Mouse (Mus musculus): ENCODE results near the gene Hus1.

The Hus1 gene

GRCm38 (mm10) chr11:8973166-8973565, 37.8 kb downstream of the Hus1 start, which contains the start of gene Pkd1l1:
TSS of gene Pkd1l1 (minus strand) at chr11:8973266.
- no peak for DNase-seq

GRCm38 (mm10) chr11:8972093-8972492, 38.9 kb downstream of the Hus1 start:
- no peak for DNase-seq

DNA sequence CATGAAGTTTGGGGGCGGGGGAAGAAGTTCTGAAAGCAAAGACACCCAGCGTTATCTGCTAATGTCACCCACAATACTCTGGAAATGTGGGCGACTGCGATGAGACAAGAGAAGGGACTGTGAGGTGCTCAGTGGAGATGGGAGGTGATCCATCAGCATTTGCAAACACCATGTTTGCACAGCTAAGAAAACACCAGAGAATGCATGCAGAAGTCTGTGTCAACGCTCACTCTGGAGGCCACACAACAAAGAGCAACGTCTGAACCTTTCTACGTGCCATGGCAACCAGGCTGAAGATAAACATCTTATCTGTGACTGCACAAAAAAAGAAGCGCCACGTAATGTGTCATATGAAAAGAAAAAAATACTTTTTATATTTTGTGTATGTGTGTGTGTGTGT, 40.5 kb downstream of the Hus1 start:
- no peak for DNase-seq

- no peak for DNase-seq
These were observed 42.9 kb downstream of the Hus1 start for GRCm38 (mm10) chr11:8968094-8968493.

DNA sequence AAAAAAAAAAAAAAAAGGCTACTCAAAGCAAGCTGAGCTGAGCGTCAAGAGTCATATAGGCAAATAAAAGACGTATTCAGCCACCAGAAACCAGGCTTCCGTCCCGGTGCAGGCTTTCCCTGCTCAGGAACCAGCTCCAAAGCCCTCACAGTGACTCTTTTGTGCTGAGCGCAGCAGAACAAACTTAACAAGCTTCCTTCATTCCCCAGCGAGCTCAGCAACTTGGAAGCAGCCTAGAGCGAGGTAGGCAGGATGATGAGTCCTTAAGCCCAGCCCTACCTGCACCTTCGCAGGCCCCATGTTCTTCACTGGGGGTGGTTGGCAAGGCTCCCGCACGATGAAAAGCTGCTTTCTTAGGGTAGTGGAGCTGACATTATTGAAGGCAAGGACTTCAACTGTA, 52.4 kb downstream of the Hus1 start:
- peak; percentile 6 for DNase-seq

- peak; percentile 33 for DNase-seq
These were observed 52.9 kb downstream of the Hus1 start for GRCm38 (mm10) chr11:8958108-8958507.

- no peak for DNase-seq
These were observed 54.0 kb downstream of the Hus1 start for GRCm38 (mm10) chr11:8957023-8957422.

DNA sequence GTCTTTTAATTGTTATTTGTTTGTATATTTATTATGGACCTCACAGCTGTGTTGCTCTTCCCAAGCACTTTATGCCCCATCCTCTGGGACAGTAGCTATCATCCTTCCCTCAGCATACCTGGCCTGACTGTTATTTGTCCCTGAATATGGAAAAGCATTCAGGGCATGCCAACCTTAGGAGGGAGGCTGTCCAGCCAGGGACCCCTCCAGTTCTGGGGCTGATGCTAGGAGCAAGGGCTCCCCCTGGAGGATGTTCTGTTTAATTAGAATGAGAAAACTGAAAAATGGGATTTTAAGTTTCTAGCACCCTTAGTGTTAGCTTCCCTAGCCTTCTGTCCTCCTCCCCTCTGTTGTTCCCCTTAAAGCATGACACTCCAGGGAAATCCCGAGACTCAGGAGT, 55.3 kb downstream of the Hus1 start:
- peak; percentile 26 for DNase-seq

DNA sequence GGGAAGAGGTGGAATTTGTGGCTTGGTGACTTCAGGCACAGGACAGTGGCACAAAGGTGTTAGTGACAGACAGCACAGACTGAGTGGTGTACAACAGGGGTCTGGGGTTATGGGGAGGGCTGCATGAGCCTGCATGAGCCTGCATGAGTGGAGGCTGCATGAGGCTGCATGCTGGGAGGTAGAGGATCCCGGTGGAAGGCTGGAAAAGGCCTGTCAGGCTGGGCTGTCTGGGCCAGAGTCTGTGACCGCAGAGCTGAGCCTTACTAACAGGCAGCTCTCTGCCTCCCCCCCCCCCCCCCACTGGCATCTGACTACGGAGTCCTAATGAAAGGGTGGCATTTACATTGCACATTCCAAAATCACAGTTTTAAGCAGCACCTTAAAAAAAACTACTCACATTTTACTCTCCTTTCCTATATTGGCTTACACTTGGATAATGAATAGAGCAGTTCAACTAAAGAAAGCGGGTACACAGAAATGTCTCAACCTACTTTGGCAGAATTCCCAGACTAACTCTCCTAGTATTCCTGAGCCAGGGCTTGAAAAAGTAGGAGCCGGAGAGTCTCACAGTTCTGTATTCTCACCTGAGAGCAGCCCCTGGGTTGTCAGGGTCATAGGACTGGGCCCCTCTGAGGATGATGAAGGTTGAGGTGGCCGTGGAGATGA, 61.1 kb downstream of the Hus1 start:
- DNase-seq: peak; percentile 14

- DNase-seq: no peak
These were observed 62.1 kb downstream of the Hus1 start for GRCm38 (mm10) chr11:8948871-8949270.

GRCm38 (mm10) chr11:8944114-8944513, 66.9 kb downstream of the Hus1 start:
- DNase-seq: no peak

All from kidney, postnatal 14 days (tissue).